Mouse (Mus musculus) kidney, embryonic 14.5 days (tissue): ENCODE data around the gene Plekhm3. TPM values are rescaled to one million over a fixed set of nuclear protein-coding genes. Genes with fewer than 3 reads are reported as not detected.

Source experiments
- ATAC-seq: fragments of 200-750 bp; cut with Nextera tagmentation; 2 replicates; pipeline ENCODE4 v1.8.0; 2017; ENCODE audit warnings: moderate number of reproducible peaks, mild to moderate bottlenecking, moderate TSS enrichment, moderate library complexity; ENCODE audit not compliant: low FRiP score, low TSS enrichment
- H3K27ac ChIP-seq: fragments of 300-500 bp; sonication (generic); 2 replicates; pipeline ENCODE4 v1.5.1; 2014; ENCODE audit warnings: low read depth, mild to moderate bottlenecking, low read length, moderate library complexity, mixed read lengths
- H3K27me3 ChIP-seq: fragments of 300-500 bp; sonication (generic); 2 replicates; pipeline ENCODE4 v1.6.1; 2014; ENCODE audit warnings: mild to moderate bottlenecking, low read length; ENCODE audit not compliant: control insufficient read depth, insufficient read depth
- H3K36me3 ChIP-seq: fragments of 300-500 bp; sonication (generic); 2 replicates; pipeline ENCODE4 v1.6.1; 2014; ENCODE audit warnings: low read length, mixed read lengths; ENCODE audit not compliant: control insufficient read depth, insufficient read depth
- H3K4me1 ChIP-seq: fragments of 300-500 bp; sonication (generic); 2 replicates; pipeline ENCODE4 v1.6.1; 2014; ENCODE audit warnings: low read length, mixed read lengths; ENCODE audit not compliant: control insufficient read depth, insufficient read depth
- H3K4me2 ChIP-seq: fragments of 300-500 bp; sonication (generic); replicated peaks from 2 replicates; pipeline ENCODE4 v1.6.1; 2014; ENCODE audit warnings: low read depth, mild to moderate bottlenecking, low read length
- H3K4me3 ChIP-seq: fragments of 300-500 bp; sonication (generic); 2 replicates; pipeline ENCODE4 v1.5.1; 2014; ENCODE audit warnings: mild to moderate bottlenecking, low read length
- H3K9ac ChIP-seq: fragments of 300-500 bp; sonication (generic); 2 replicates; pipeline ENCODE4 v1.6.1; 2014; ENCODE audit warnings: low read depth, mild to moderate bottlenecking, low read length, moderate library complexity
- H3K9me3 ChIP-seq: fragments of 300-500 bp; sonication (generic); 2 replicates; pipeline ENCODE4 v1.6.1; 2016; ENCODE audit warnings: low read length; ENCODE audit not compliant: control insufficient read depth
- WGBS: fragments of 180-500 bp; shearing (Covaris S2); extraction: QIAGEN DNeasy Blood & Tissue Kit; methylation state at CpG from one replicate; pipeline ENCODE4 v1.1.7; 2014; 5-methylcytosine and 5-hydroxymethylcytosine counted together
- polyA plus RNA-seq: library from polyadenylated mRNA; unstranded; fragments of >200 nt; fragmentation: Nextera tagmentation; extraction: Ambion mirVana; gene quantifications from 2 replicates; pipeline ENCODE4 v1.2.1, GENCODE M21; 2014

Gene Plekhm3
- polyA plus RNA-seq, 1 experiment from 2014 or later = 7.0 TPM

DNA sequence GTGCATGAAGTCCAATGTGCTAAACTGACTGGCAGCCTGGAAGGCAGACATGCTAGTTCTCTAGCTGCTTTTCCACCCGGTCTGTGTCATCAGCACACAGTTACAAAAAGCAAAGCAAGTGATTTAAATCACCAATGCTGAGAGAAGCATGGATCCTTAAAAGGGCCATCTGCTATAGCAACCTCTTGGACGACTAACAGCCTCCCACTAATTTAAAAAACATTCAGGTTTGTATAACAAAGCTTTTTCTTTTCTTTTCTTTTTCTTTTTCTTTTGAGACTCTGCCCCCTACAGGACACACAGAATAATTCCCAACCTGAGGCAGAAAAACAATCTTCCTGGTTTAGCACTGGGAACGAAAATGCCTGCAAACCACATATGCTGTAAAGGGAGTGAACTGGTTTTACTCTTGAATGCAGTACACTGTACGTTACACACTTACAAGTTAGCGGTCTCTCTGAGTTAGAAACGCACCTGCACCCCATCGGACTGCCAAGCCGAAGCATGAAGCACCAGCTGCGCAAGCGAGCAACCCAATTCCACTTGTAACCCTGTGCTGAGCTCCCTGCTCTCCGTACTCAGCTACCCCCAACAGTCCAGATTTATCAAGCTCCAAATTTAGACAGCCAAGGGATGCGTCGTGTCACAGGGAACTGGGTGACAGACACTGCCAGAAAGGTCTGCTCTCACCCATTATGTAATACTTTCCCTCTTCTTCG lies 37.7 kb downstream of the Plekhm3 start:
- H3K4me3 ChIP-seq = no peak overlapping the region
- H3K4me2 ChIP-seq = no peak overlapping the region
- no peaks in the 10 kb centered on the region for H3K9me3 ChIP-seq
- 57% methylated on average over 14 of the region's 14 CpGs for WGBS
- H3K9ac ChIP-seq = no peak overlapping the region
- H3K4me1 ChIP-seq = no peaks in the 10 kb centered on the region
- 0 out of 2 replicates have a peak, but pooled peaks cover 3% of the 10 kb centered on the region for H3K27me3 ChIP-seq
- H3K36me3 ChIP-seq = no peaks in the 10 kb centered on the region
- ATAC-seq = peak; percentile 48; the same call in 1 of the 2 replicates
- H3K27ac ChIP-seq = no peak overlapping the region

DNA sequence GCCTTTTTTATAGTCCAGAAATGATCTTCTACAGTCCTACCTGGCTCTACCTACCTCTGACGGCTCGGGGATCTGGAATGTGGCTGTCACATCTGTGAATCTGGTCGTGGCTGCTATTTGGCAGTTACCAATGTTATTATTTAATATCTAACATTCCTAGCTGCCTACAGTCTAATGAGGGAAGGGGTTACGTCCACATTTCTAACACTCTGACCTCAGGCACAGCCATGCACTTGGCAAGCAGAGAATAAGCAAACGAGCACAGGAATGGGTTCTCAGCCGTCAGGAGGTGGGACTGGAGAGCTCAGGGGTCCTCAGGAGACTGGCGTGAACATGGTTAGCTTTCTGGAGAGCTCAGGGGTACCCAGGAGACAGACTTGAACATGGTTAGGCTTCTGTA lies 38.7 kb downstream of the Plekhm3 start:
- H3K27ac ChIP-seq = no peak overlapping the region
- H3K4me3 ChIP-seq = no peak overlapping the region
- ATAC-seq = no peak
- no peak overlapping the region for H3K4me2 ChIP-seq
- H3K9ac ChIP-seq = no peak overlapping the region
- H3K36me3 ChIP-seq = no peaks in the 10 kb centered on the region
- no peaks in the 10 kb centered on the region for H3K9me3 ChIP-seq
- H3K27me3 ChIP-seq = 0 out of 2 replicates have a peak, but pooled peaks cover 3% of the 10 kb centered on the region
- no peaks in the 10 kb centered on the region for H3K4me1 ChIP-seq
- 82% methylated on average over 7 of the region's 7 CpGs for WGBS

- Histone ChIP-seq H3K27me3 (0 out of 2 replicates have a peak, but pooled peaks cover 3% of the 10 kb centered on the region), H3K9me3 (no peaks in the 10 kb centered on the region)
Observed at GRCm38 (mm10) chr1:64916884-64917507, 39.6 kb downstream of the Plekhm3 start.

GRCm38 (mm10) chr1:64914356-64914755 lies 42.3 kb downstream of the Plekhm3 start:
- Histone ChIP-seq H3K27ac (no peak overlapping the region), H3K27me3 (0 out of 2 replicates have a peak, but pooled peaks cover 3% of the 10 kb centered on the region), H3K4me3 (no peak overlapping the region), H3K9ac (no peak overlapping the region), H3K4me1 (no peaks in the 10 kb centered on the region), H3K9me3 (no peaks in the 10 kb centered on the region), H3K4me2 (no peak overlapping the region), H3K36me3 (no peaks in the 10 kb centered on the region)
- WGBS = 91% methylated on average over 3 of the region's 3 CpGs
- ATAC-seq = no peak

More at GRCm38 (mm10) chr1:64916884-64917507, 39.6 kb downstream of the Plekhm3 start:
- 35% methylated on average over 5 of the region's 5 CpGs for WGBS
- Histone ChIP-seq H3K4me1 (no peaks in the 10 kb centered on the region), H3K36me3 (no peaks in the 10 kb centered on the region), H3K4me3 (no peak overlapping the region), H3K27ac (no peak overlapping the region), H3K9ac (no peak overlapping the region), H3K4me2 (no peak overlapping the region)
- no peak for ATAC-seq

- H3K4me1 ChIP-seq = no peaks in the 10 kb centered on the region
Observed at GRCm38 (mm10) chr1:64907740-64908139, 48.9 kb downstream of the Plekhm3 start.

GRCm38 (mm10) chr1:64906226-64906625 lies 50.4 kb downstream of the Plekhm3 start:
- Histone ChIP-seq H3K4me3 (no peak overlapping the region), H3K27me3 (no peaks in the 10 kb centered on the region), H3K36me3 (no peaks in the 10 kb centered on the region), H3K27ac (no peak overlapping the region), H3K4me2 (no peak overlapping the region), H3K4me1 (no peaks in the 10 kb centered on the region), H3K9ac (no peak overlapping the region), H3K9me3 (no peaks in the 10 kb centered on the region)
- ATAC-seq = no peak
- 62% methylated on average over 1 of the region's 1 CpGs for WGBS

More at GRCm38 (mm10) chr1:64907740-64908139, 48.9 kb downstream of the Plekhm3 start:
- ATAC-seq = no peak
- H3K4me3 ChIP-seq = no peak overlapping the region
- no peak overlapping the region for H3K4me2 ChIP-seq
- H3K36me3 ChIP-seq = no peaks in the 10 kb centered on the region
- H3K9me3 ChIP-seq = no peaks in the 10 kb centered on the region
- no peaks in the 10 kb centered on the region for H3K27me3 ChIP-seq
- WGBS = 89% methylated on average over 2 of the region's 2 CpGs
- no peak overlapping the region for H3K9ac ChIP-seq
- H3K27ac ChIP-seq = no peak overlapping the region

DNA sequence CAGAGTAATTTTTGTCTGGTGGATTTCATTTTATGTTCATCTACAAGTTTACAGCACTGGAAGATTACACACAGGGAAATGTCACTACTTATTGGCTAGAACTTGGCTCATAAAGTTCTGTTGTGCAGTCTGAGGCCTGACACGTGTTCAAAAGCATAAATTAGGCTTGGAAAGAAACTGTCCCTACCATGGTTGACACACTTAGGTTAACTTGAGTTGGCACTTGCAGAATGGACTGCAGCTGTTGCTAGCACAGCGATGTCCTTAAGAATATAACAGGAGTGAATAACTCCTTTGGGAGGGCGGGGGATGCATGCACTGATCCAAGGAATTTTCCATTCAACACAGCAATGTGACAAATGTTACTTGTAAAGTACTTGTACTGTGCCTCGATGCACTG lies 53.2 kb downstream of the Plekhm3 start:
- Histone ChIP-seq H3K4me2 (no peak overlapping the region), H3K9me3 (no peaks in the 10 kb centered on the region), H3K36me3 (no peaks in the 10 kb centered on the region), H3K4me1 (no peaks in the 10 kb centered on the region), H3K27me3 (no peaks in the 10 kb centered on the region), H3K9ac (no peak overlapping the region), H3K4me3 (no peak overlapping the region), H3K27ac (no peak overlapping the region)
- ATAC-seq = no peak; the same call in 1 of the 2 replicates
- WGBS = 46% methylated on average over 4 of the region's 4 CpGs

DNA sequence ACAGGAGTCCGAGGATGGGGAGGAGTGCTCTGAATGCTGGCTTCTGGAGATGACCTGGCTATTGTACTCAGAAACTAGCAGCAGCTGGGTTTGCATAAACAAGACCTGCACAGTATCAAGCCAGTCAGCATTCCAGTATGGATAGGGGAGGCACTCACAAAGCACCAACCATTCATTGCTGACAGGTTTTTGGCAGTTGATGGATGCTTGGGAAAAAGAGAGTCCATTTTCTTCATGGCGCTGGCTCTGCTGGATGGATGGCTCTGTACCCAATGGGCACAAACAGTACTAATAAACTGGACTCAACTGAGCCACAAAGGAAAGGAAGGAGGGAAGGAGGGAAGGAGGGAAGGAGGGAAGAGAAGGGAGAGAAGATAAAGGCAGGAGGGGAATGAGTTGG lies 53.8 kb downstream of the Plekhm3 start:
- H3K4me2 ChIP-seq = no peak overlapping the region
- H3K36me3 ChIP-seq = no peaks in the 10 kb centered on the region
- 88% methylated on average over 2 of the region's 2 CpGs for WGBS
- no peak overlapping the region for H3K4me3 ChIP-seq
- no peaks in the 10 kb centered on the region for H3K27me3 ChIP-seq
- no peaks in the 10 kb centered on the region for H3K9me3 ChIP-seq
- H3K27ac ChIP-seq = no peak overlapping the region
- ATAC-seq = no peak
- no peaks in the 10 kb centered on the region for H3K4me1 ChIP-seq
- H3K9ac ChIP-seq = no peak overlapping the region

DNA sequence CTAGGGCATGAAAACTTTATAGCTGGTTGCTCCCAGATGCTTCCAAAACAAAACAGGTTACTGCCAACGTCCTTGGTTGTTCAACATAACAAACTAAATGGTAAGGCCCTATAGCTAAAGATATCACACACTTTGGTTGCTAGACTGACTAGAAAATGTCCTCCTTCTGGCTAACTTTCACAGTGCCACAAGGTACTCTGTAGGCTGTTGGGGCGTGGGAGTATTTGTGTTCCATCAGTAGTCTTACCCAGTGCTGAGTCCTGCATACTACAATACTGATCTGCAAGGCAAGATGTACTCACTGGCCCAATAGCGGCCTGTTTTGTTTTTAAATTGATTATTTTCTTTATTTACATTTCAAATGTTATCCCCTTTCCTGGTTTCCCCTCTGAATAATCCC lies 56.9 kb downstream of the Plekhm3 start:
- no peak overlapping the region for H3K27ac ChIP-seq
- no peaks in the 10 kb centered on the region for H3K9me3 ChIP-seq
- no peaks in the 10 kb centered on the region for H3K4me1 ChIP-seq
- no peak overlapping the region for H3K9ac ChIP-seq
- H3K36me3 ChIP-seq = no peaks in the 10 kb centered on the region
- WGBS = 90% methylated on average over 3 of the region's 3 CpGs
- H3K27me3 ChIP-seq = no peaks in the 10 kb centered on the region
- no peak overlapping the region for H3K4me3 ChIP-seq
- ATAC-seq = no peak
- no peak overlapping the region for H3K4me2 ChIP-seq
